Comparison of ENCODE assay signal across 8 mouse cellular contexts in the genomic region with DNA sequence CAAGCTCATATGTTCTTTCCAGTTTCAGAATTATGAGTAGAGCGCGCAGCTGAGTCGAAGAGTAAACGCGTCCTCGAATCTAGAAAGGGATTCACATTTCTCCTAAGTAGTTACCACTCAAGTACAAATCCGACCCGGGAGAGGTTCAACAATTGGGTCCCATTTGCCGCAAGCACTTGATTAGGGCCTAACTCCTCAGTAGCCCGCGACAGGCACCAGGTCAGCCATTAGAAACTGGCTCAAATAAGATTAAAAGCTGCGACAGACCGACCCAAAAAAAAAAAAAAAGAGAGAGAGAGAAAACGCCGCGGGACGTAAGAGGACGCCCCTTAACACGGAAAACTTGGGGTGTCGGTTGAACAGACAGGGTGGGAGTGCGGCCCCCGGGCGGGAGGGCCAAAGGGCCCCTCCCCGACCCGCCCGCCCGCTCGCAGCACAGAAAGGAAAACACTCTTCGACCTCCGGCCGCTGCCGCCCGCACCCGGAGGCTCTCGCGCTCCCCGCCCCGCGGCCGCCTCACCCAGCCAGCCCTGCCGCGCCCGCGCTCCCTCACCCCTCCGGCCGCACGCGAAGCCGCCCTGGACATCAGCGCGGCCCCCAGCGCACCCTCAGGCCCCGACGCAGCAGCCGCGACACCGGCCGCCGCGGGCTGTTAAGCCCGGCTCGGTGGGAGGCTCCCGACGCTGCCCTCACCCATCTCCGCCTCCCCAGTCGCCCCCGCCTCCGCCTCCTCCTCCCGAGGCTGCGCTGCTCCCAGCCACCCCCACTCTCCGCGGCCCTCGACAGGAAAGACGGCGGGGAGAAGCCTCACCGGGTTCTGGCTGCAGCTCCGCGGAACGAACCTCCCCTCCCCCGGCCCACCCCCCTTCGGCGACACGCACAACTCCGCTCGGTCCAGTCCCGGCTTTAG. TPM values are rescaled to one million over a fixed set of nuclear protein-coding genes. Genes with fewer than 3 reads are reported as not detected.
DNase-seq lines count a peak whose midpoint lies in the region; ATAC-seq and TF ChIP-seq lines count a peak whose summit lies in the region.
"Not testable (repeated sequence)": the region's sequence is repeated elsewhere in the genome, so short reads cannot be mapped to it uniquely, and the experiment has no call there.

No protein-coding gene starts in this region.

- DNase-seq in T-cell, adult 2 months (ENCODE audit: low spot score) = peak; percentile 21
- peak; percentile 54 for DNase-seq in gastrocnemius, postnatal 10 days
- peak; percentile 44 for DNase-seq in hindbrain, postnatal 0 days (ENCODE audit: low spot score)
- DNase-seq in left cerebral cortex, postnatal 4 days = peak; percentile 35
- peak; percentile 25 for DNase-seq in right cerebral cortex, postnatal 25 days
- DNase-seq in urinary bladder, postnatal 25 days (ENCODE audit: low spot score) = peak; percentile 31

- peak overlapping the region; percentile 74 for H3K9ac ChIP-seq in hindbrain, postnatal 0 days (replicated peaks; ENCODE audit: low read length)

- not testable (repeated sequence) for TF ChIP-seq POLR2A in cortical plate, adult 2 months (IDR thresholded peaks at IDR 0.05; ENCODE audit: extremely low read depth, insufficient read depth, low read length)

- H3K4me2 ChIP-seq in hindbrain, postnatal 0 days (ENCODE audit: low read depth, low read length) = peak overlapping the region; percentile 61

- peak overlapping the region; percentile 51 for H3K4me3 ChIP-seq in cortical plate, adult 2 months (ENCODE audit: insufficient read depth, low read length)
- H3K4me3 ChIP-seq in hindbrain, postnatal 0 days (ENCODE audit: low read length) = peak overlapping the region; percentile 63

- H3K9me3 ChIP-seq in hindbrain, postnatal 0 days (ENCODE audit: low read length) = not testable (repeated sequence)

- intact Hi-C loops in left cerebral cortex, postnatal 4 days (cut with DNase I) = not testable (repeated sequence)

- H3K27me3 ChIP-seq in hindbrain, postnatal 0 days (ENCODE audit: insufficient read depth, low read length) = not testable (repeated sequence)

- WGBS in hindbrain, postnatal 0 days = 2% methylated on average over 28 of the region's 86 CpGs

- not testable (repeated sequence) for H3K36me3 ChIP-seq in hindbrain, postnatal 0 days (ENCODE audit: insufficient read depth, low read length)

- not testable (repeated sequence) for H3K4me1 ChIP-seq in cortical plate, adult 2 months (ENCODE audit: control insufficient read depth, insufficient read depth, low read length); hindbrain, postnatal 0 days (ENCODE audit: insufficient read depth, low read length)

- H3K27ac ChIP-seq in cortical plate, adult 2 months (ENCODE audit: insufficient read depth, low read length) = peak overlapping the region; percentile 77; the same call in 1 of the 2 replicates
- H3K27ac ChIP-seq in hindbrain, postnatal 0 days = peak overlapping the region; percentile 87

- not testable (repeated sequence) for ATAC-seq in hindbrain, postnatal 0 days
- peak; percentile 72; the same call in 1 of the 2 replicates for ATAC-seq in megakaryocyte-erythroid progenitor cell, adult 5-6 weeks (replicated peaks; ENCODE audit: low FRiP score, low TSS enrichment, poor library complexity, severe bottlenecking)

- TF ChIP-seq CTCF in cortical plate, adult 2 months (IDR thresholded peaks at IDR 0.05; ENCODE audit: extremely low read depth, insufficient read depth, low read length); hindbrain, postnatal 0 days (IDR thresholded peaks at IDR 0.05; ENCODE audit: low read depth): not testable (repeated sequence)

RNA-seq across cellular contexts. Expression of a gene that starts 0.5 kb away (rescaled TPM):
- 26.9 and 28.9 TPM in 2 replicates for polyA plus RNA-seq in cortical plate, adult 2 months (2012; rRNA removed)
- 10 to 100 TPM; 18.9 to 24.3 TPM for total RNA-seq in gastrocnemius, postnatal 10 days (2021)
- 12.1 and 12.4 TPM in 2 replicates for total RNA-seq in hindbrain, postnatal 0 days (2014; rRNA removed)
- polyA plus RNA-seq in hindbrain, postnatal 0 days (2015; fragmentation: Nextera tagmentation; extraction: Ambion mirVana) = 25.3 and 25.9 TPM in 2 replicates
- total RNA-seq in left cerebral cortex, postnatal 4 days (2021) = 10 to 100 TPM; 32.9 to 35.8 TPM
- total RNA-seq in megakaryocyte-erythroid progenitor cell, adult 5-6 weeks (2014; fragmentation: Nextera tagmentation) = 30.1 and 31.3 TPM in 2 replicates
- 24.9 and 41.6 TPM in 2 replicates for total RNA-seq in megakaryocyte-erythroid progenitor cell, adult 5-6 weeks (2017)

RNA-seq across cellular contexts. Expression of a gene that starts 32.9 kb away (rescaled TPM):
- 32.1 and 33.2 TPM in 2 replicates for polyA plus RNA-seq in cortical plate, adult 2 months (2012; rRNA removed)
- 10 to 100 TPM; 15.6 to 17.8 TPM for total RNA-seq in gastrocnemius, postnatal 10 days (2021)
- total RNA-seq in hindbrain, postnatal 0 days (2014; rRNA removed) = 42.0 and 45.1 TPM in 2 replicates
- polyA plus RNA-seq in hindbrain, postnatal 0 days (2015; fragmentation: Nextera tagmentation; extraction: Ambion mirVana) = 32.8 and 34.5 TPM in 2 replicates
- total RNA-seq in left cerebral cortex, postnatal 4 days (2021) = 10 to 100 TPM; 89.8 to 92.5 TPM
- 74.0 and 114 TPM in 2 replicates for total RNA-seq in megakaryocyte-erythroid progenitor cell, adult 5-6 weeks (2014; fragmentation: Nextera tagmentation)
- total RNA-seq in megakaryocyte-erythroid progenitor cell, adult 5-6 weeks (2017) = 157 and 211 TPM in 2 replicates
